Mouse (Mus musculus) midbrain, embryonic 10.5 days (tissue): Measurements from ENCODE around the gene Chn2. TPM values are rescaled to one million over a fixed set of nuclear protein-coding genes. Genes with fewer than 3 reads are reported as not detected.

Experiments used
- DNase-seq: peaks from one replicate; pipeline ENCODE4 v3.0.0-alpha.2; 2017; ENCODE audit warnings: low spot score
- H3K27ac ChIP-seq: fragments of 300-500 bp; sonication (generic); replicated peaks from 2 replicates; pipeline ENCODE4 v1.5.1; 2016; ENCODE audit warnings: mild to moderate bottlenecking
- H3K27me3 ChIP-seq: fragments of 300-500 bp; sonication (generic); 2 replicates; pipeline ENCODE4 v1.6.1; 2016; ENCODE audit warnings: low read depth, mild to moderate bottlenecking; ENCODE audit not compliant: poor library complexity, severe bottlenecking
- H3K36me3 ChIP-seq: fragments of 300-500 bp; sonication (generic); 2 replicates; pipeline ENCODE4 v1.6.1; 2016; ENCODE audit warnings: mild to moderate bottlenecking, moderate library complexity
- H3K4me1 ChIP-seq: fragments of 300-500 bp; sonication (generic); 2 replicates; pipeline ENCODE4 v1.6.1; 2016
- H3K4me3 ChIP-seq: fragments of 300-500 bp; sonication (generic); 2 replicates; pipeline ENCODE4 v1.5.1; 2016; ENCODE audit warnings: mild to moderate bottlenecking, moderate library complexity
- H3K9me3 ChIP-seq: fragments of 300-500 bp; sonication (generic); replicated peaks from 2 replicates; pipeline ENCODE4 v1.6.1; 2016; ENCODE audit warnings: mild to moderate bottlenecking
- WGBS: fragments of 180-500 bp; shearing (Covaris S2); methylation state at CpG from one replicate; pipeline ENCODE4 v1.1.7; 2016; 5-methylcytosine and 5-hydroxymethylcytosine counted together
- polyA plus RNA-seq: library from polyadenylated mRNA; unstranded; fragments of >200 nt; fragmentation: Nextera tagmentation; extraction: Ambion mirVana; gene quantifications from 2 replicates; pipeline ENCODE4 v1.2.1, GENCODE M21; 2016

Chn2 gene
- polyA plus RNA-seq, 1 experiment from 2014 or later = 17.3 TPM

DNA sequence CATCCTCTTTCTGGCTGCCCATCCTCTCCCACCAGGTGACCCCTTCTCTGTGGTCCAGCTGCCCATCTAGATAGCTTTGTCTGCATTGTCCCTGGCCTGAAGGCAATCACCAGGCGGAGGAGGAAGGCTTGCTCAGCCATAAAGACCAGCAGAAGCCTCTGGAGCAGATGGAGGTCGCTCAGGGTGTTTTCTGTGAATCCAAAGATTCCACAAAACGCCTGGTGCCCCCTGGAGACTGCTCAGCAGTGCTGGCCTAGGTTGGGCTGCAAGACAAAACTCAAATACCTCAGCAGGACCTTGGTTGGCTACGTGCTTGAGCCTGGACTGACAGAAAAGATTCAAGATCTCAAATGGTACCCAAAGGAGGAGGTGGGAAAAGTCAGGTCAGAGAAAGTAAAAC is 186.0 kb downstream of the Chn2 start:
- DNase-seq = no peak
- 39% methylated on average over 4 of the region's 4 CpGs for WGBS
- peak overlapping the region; percentile 63 for H3K27ac ChIP-seq
- no peak overlapping the region for H3K4me3 ChIP-seq
- no peaks in the 10 kb centered on the region for H3K9me3 ChIP-seq
- peaks cover 85% of the 10 kb centered on the region for H3K27me3 ChIP-seq
- peaks cover 7% of the 10 kb centered on the region for H3K36me3 ChIP-seq
- H3K4me1 ChIP-seq = peaks cover 44% of the 10 kb centered on the region

- peaks cover 44% of the 10 kb centered on the region for H3K4me1 ChIP-seq
- peak overlapping the region; percentile 19; the same call in 1 of the 2 replicates for H3K27ac ChIP-seq
- H3K4me3 ChIP-seq = no peak overlapping the region
- H3K9me3 ChIP-seq = no peaks in the 10 kb centered on the region
- WGBS = 95% methylated on average over 3 of the region's 3 CpGs
- H3K36me3 ChIP-seq = no peaks in the 10 kb centered on the region
- peaks cover 72% of the 10 kb centered on the region for H3K27me3 ChIP-seq
- DNase-seq = no peak
These were observed 187.7 kb downstream of the Chn2 start for GRCm38 (mm10) chr6:54227061-54227460.

- no peak for DNase-seq
- Histone ChIP-seq H3K36me3 (no peaks in the 10 kb centered on the region), H3K27ac (peak overlapping the region; percentile 63), H3K4me3 (no peak overlapping the region), H3K9me3 (no peaks in the 10 kb centered on the region), H3K27me3 (peaks cover 58% of the 10 kb centered on the region), H3K4me1 (peaks cover 37% of the 10 kb centered on the region)
- WGBS = 41% methylated on average over 9 of the region's 9 CpGs
These were observed 189.1 kb downstream of the Chn2 start for GRCm38 (mm10) chr6:54228421-54228820.

DNA sequence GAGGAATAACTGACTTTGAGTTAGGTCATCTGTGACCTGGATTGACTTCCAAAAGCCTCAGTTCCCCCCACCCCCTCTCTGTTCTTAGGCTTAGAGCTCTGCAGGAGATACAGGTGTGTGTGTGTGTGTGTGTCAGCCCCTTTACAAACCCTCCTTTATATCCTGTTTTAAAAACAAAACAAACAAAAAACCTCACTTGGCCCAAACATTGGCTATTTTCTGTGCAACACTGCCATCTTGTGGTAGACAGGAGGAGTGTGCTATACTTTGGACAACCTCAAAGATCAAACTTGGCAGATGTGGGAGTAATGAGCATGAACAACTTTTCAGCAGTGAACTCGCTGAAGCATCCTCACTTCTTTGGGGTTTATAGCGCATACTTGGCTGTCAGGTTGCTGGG is 189.5 kb downstream of the Chn2 start:
- Histone ChIP-seq H3K4me3 (no peak overlapping the region), H3K9me3 (no peaks in the 10 kb centered on the region), H3K36me3 (no peaks in the 10 kb centered on the region), H3K4me1 (peaks cover 33% of the 10 kb centered on the region), H3K27me3 (peaks cover 54% of the 10 kb centered on the region), H3K27ac (peak overlapping the region; percentile 63)
- WGBS = 6% methylated on average over 2 of the region's 2 CpGs
- DNase-seq = peak; percentile 53

DNA sequence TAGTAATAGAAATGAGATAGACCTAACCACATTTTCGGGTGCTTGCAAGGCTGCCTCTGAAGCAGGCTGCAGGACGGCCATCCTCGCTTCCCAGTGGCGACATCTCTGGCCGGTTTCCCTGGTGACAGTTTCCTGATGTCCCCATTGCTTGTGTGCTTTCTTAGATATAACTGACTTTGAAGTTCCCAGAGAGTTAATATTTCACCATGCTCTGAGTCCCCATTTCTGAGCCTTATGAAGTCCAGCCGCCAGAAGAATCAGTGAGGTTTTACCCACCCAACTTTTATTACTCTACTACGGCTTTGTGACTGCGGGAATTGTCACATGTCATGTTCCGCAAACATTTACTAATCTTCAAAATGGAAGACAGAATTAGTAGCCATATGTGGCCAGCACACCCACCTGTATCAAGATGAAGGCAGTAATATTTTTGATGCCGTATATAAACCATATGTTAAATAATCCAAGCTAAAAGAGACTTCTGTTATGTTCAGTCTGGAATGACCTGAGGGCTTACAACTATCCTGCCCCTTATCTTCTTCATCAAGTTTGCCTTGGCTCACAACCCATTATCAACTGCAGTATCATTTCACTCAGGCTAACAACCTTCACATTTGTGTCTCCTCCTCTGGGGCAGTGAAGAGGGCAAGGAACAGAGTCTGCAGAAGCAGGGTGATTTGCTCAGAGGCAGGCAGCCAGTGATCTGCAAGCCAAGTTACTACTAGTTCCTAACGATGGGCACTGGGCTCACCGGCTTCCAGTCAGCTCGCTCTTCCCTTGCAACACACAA is 192.6 kb downstream of the Chn2 start:
- H3K27me3 ChIP-seq = peaks cover 23% of the 10 kb centered on the region
- WGBS = 83% methylated on average over 13 of the region's 13 CpGs
- peaks cover 10% of the 10 kb centered on the region for H3K4me1 ChIP-seq
- H3K4me3 ChIP-seq = no peak overlapping the region
- no peaks in the 10 kb centered on the region for H3K9me3 ChIP-seq
- DNase-seq = no peak
- H3K36me3 ChIP-seq = peaks cover 3% of the 10 kb centered on the region; the same call in 1 of the 2 replicates
- no peak overlapping the region for H3K27ac ChIP-seq

GRCm38 (mm10) chr6:54236441-54236840 is 197.1 kb downstream of the Chn2 start:
- Histone ChIP-seq H3K27me3 (no peaks in the 10 kb centered on the region), H3K36me3 (peaks cover 14% of the 10 kb centered on the region), H3K9me3 (peaks cover 6% of the 10 kb centered on the region), H3K4me1 (no peaks in the 10 kb centered on the region), H3K27ac (no peak overlapping the region), H3K4me3 (no peak overlapping the region)
- no peak for DNase-seq
- 92% methylated on average over 9 of the region's 9 CpGs for WGBS

DNA sequence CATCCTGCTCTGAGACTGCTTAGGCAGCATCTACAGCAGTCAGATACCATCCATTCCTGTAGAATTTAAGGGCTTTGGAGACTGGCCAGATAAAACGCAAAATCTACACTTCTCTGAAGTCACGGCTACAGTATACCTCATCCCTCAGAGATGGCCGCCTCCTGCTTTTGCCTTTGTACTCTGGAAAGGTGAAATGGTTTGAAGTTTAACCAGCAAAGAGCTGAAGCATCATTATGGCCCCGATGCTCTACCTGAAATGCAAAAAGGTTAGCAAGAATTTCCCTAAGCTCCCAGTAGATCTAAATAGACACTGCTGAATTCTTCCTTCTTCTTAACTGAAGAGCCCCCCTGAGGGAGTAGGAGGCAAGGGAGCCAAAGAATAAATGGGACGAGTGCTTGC is 202.4 kb downstream of the Chn2 start:
- 0 out of 2 replicates have a peak, but pooled peaks cover 2% of the 10 kb centered on the region for H3K4me1 ChIP-seq
- WGBS = 88% methylated on average over 5 of the region's 5 CpGs
- H3K9me3 ChIP-seq = peaks cover 6% of the 10 kb centered on the region
- DNase-seq = no peak
- H3K27me3 ChIP-seq = no peaks in the 10 kb centered on the region
- H3K27ac ChIP-seq = no peak overlapping the region
- H3K36me3 ChIP-seq = peaks cover 11% of the 10 kb centered on the region
- no peak overlapping the region for H3K4me3 ChIP-seq

GRCm38 (mm10) chr6:54242286-54242685 is 202.9 kb downstream of the Chn2 start:
- DNase-seq = no peak
- Histone ChIP-seq H3K4me1 (0 out of 2 replicates have a peak, but pooled peaks cover 2% of the 10 kb centered on the region), H3K36me3 (peaks cover 11% of the 10 kb centered on the region), H3K27me3 (no peaks in the 10 kb centered on the region), H3K27ac (no peak overlapping the region), H3K9me3 (peaks cover 6% of the 10 kb centered on the region), H3K4me3 (no peak overlapping the region)
- whole genome bisulfite sequencing = 90% methylated on average over 9 of the region's 9 CpGs

DNA sequence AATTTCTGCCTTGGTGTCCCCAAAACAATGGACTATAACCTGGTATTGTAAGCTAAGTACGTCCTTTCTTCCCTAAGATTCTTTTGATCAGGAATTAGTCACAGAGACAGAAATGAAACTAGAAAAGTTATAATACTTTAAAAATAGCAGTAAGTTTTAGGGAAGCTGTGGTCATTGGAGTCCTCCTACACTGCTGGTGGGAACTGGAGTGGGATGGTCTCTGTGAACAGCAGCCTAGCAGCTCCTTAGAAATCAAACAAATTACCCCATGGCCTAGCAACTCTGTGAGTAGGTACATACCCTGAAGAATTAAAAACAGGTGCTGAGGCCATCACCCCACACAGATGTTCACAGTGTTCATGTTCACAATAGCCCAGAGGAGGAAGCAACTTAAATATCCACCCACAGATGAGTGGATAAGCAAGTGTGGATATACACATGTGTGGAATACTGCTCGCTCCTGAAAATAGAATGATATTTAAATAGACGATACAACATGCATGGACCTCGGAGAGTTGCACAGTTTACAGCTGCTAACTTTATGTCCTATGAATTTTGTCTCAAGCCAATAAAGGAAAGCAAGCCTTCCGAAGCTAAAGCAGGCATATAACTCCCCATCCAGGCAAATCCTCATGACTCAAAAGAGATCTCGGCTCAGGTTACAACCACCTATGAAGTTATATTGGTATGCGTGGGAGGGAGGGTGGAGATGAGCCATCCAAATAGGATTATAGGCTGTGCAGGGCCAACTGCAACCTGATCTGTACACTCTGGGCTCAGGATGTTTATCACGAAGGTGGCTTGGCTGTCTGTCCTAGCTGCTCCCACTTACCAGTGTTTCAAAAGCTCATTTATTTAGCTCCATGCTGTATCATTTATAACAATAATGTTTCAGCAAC is 209.2 kb downstream of the Chn2 start:
- Histone ChIP-seq H3K4me3 (no peak overlapping the region), H3K9me3 (no peaks in the 10 kb centered on the region), H3K27me3 (peaks cover 7% of the 10 kb centered on the region), H3K27ac (no peak overlapping the region), H3K36me3 (no peaks in the 10 kb centered on the region), H3K4me1 (peaks cover 18% of the 10 kb centered on the region)
- no peak for DNase-seq
- WGBS = 66% methylated on average over 8 of the region's 8 CpGs

DNA sequence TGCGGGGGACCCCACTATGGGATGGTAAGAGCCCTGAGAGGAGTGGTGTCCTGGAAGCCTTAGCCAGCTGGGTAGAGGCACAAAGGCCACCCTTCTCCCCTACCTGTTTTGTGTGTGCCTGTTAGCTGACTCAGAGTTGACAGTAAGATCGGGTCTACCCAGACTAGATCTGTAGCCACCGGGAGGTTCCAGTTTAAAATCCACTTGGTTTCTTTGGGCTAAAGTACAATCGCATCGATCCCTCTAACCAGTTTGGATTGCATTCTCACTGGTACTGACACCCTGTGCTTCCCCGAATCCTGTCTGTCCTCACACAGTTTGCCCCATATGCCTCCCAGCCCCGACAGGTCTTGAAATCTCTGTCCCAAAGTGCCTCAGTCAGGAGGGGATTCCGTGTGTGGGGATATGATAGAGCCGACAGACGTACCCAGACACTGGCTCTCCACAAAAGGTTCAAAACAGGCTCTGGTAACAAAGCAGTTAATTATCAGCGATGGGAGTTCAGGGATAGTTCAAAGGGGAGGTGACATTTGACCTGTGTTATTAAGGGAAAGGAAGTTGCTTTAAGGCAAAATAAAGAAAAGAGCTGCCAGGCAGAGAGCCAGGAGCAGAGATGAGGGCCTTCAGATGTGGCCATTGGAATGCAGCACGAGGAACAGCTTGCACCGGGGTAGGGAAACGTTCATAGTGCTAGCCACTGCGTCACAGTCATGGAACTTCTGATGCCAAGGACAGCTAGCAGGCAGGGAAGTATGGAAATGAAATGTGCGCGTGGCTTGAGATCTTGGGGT is 212.2 kb downstream of the Chn2 start:
- DNase-seq = no peak
- Histone ChIP-seq H3K27ac (no peak overlapping the region), H3K4me1 (peaks cover 41% of the 10 kb centered on the region), H3K9me3 (no peaks in the 10 kb centered on the region), H3K36me3 (no peaks in the 10 kb centered on the region), H3K4me3 (no peak overlapping the region), H3K27me3 (peaks cover 12% of the 10 kb centered on the region)
- 44% methylated on average over 17 of the region's 17 CpGs for WGBS

DNA sequence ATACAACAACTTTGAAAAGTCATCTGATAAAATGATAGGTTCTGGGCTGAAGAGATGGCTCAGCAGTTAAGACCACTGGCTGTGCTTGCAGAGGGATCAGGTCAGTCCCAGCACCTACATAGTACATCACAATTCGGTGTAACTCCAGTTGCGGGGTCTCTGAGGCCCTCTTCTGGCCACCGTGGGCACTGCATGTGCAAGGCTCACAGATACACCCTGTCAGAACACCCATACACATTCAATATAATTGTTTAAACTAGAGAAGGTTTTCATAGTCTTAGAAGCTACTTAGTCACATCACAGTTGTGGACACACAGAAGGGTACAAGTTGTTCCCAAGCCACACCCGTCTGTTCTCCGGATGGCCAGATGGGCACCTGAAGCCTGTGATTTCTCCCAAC is 213.9 kb downstream of the Chn2 start:
- 66% methylated on average over 5 of the region's 5 CpGs for WGBS
- H3K4me3 ChIP-seq = no peak overlapping the region
- H3K36me3 ChIP-seq = no peaks in the 10 kb centered on the region
- H3K27ac ChIP-seq = no peak overlapping the region
- no peaks in the 10 kb centered on the region for H3K9me3 ChIP-seq
- no peak for DNase-seq
- H3K27me3 ChIP-seq = peaks cover 12% of the 10 kb centered on the region
- H3K4me1 ChIP-seq = peaks cover 49% of the 10 kb centered on the region

DNA sequence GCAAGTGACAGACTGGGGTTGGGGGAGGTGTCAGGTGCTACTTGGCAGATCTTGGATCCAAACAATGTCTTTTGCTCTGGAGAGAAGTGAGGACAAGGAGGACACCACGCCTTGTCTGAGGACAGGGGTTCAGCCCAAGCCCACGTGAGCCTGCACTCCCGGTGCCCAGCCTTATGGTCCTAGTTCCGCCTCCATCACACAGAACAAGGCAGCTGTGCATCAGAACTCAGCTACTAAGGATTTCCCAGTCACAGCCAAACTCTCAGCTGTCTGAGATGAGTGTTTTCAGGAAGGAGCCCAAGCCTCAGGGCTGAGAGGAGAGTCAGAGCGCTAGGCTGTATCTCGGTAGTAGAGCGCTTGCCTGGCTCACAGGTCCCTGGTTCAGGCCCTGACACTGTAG is 214.5 kb downstream of the Chn2 start:
- Histone ChIP-seq H3K27me3 (peaks cover 12% of the 10 kb centered on the region), H3K27ac (0 out of 2 replicates have a peak overlapping the region, but pooled peaks have one; percentile 3), H3K4me3 (no peak overlapping the region), H3K36me3 (no peaks in the 10 kb centered on the region), H3K9me3 (no peaks in the 10 kb centered on the region), H3K4me1 (peaks cover 48% of the 10 kb centered on the region)
- WGBS = 84% methylated on average over 7 of the region's 7 CpGs
- no peak for DNase-seq
